Mouse (Mus musculus) G1E (cell line): Measurements from ENCODE around the gene Golga5. TPM values are rescaled to one million over a fixed set of nuclear protein-coding genes. Genes with fewer than 3 reads are reported as not detected.

Experiments used
- ATAC-seq: 2 replicates; pipeline ENCODE4 v1.8.0; 2016; ENCODE audit warnings: mild to moderate bottlenecking; ENCODE audit not compliant: insufficient number of reproducible peaks, poor library complexity, low FRiP score, severe bottlenecking; ENCODE audit errors: extremely low read depth
- DNase-seq: peaks from one replicate; pipeline ENCODE4 v3.0.0; 2012; ENCODE audit warnings: low spot score
- H3K27me3 ChIP-seq: 2 replicates; pipeline ENCODE4 v1.6.1; 2012; ENCODE audit warnings: mild to moderate bottlenecking, low read length, inconsistent platforms; ENCODE audit not compliant: insufficient read depth
- H3K36me3 ChIP-seq: replicated peaks from 2 replicates; pipeline ENCODE3; 2012; ENCODE audit warnings: mild to moderate bottlenecking, inconsistent platforms
- H3K4me1 ChIP-seq: 2 replicates; pipeline ENCODE4 v1.6.1; 2012; ENCODE audit warnings: low read depth, low read length, inconsistent platforms, mixed read lengths; ENCODE audit not compliant: insufficient read depth
- H3K4me3 ChIP-seq: 2 replicates; pipeline ENCODE4 v1.5.1; 2012; ENCODE audit warnings: low read depth, mild to moderate bottlenecking, inconsistent platforms, low read length, moderate library complexity, mixed read lengths
- H3K9me3 ChIP-seq: replicated peaks from 2 replicates; pipeline ENCODE4 v1.6.1; 2012; ENCODE audit warnings: inconsistent platforms
- CTCF ChIP-seq: IDR thresholded peaks from 2 replicates; pipeline ENCODE4 v1.5.1; 2012; ENCODE audit warnings: low read depth, low read length, inconsistent platforms, mixed read lengths
- GATA1 ChIP-seq: IDR thresholded peaks from 2 replicates; pipeline ENCODE4 v1.6.1; 2012; ENCODE audit warnings: borderline replicate concordance, low read length, inconsistent platforms, mixed read lengths
- GATA2 ChIP-seq: IDR thresholded peaks from 2 replicates; pipeline ENCODE4 v1.6.1; 2012; ENCODE audit warnings: low read depth, low read length, inconsistent platforms, borderline replicate concordance
- POLR2AphosphoS5 ChIP-seq: IDR thresholded peaks from 2 replicates; pipeline ENCODE4 v1.6.1; 2012; ENCODE audit warnings: low read depth, low read length, inconsistent platforms; ENCODE audit not compliant: insufficient replicate concordance
- TAL1 ChIP-seq: conservative IDR thresholded peaks from 2 replicates; pipeline ENCODE4 v1.6.1; 2012; ENCODE audit warnings: low read depth, low read length, inconsistent platforms, mixed read lengths
- polyA plus RNA-seq: library from polyadenylated mRNA; stranded (reverse); fragments of >175 nt; gene quantifications from 2 replicates; pipeline ENCODE4 v1.2.3, GENCODE M21; 2012
- total RNA-seq, 2 experiments: library from RNA; stranded (forward) in 1 of 2; stranded (reverse) in 1 of 2; fragments of 200-1000 nt in 1 of 2; fragments of >200 nt in 1 of 2; fragmentation: Nextera tagmentation in 1 of 2; gene quantifications; 2 replicates each; pipeline ENCODE4 v1.2.3; 2014 to 2017

Gene Golga5
- total and polyA plus RNA-seq, 3 experiments, result 10.1 to 86.3 (median 63.6) TPM

GRCm38 (mm10) chr12:102514151-102514550 lies 45.2 kb downstream of the Golga5 start:
- ATAC-seq, result no peak
- Histone ChIP-seq H3K4me1 (no peaks in the 10 kb centered on the region), H3K27me3 (peaks cover 9% of the 10 kb centered on the region), H3K36me3 (no peaks in the 10 kb centered on the region), H3K4me3 (no peak overlapping the region), H3K9me3 (no peaks in the 10 kb centered on the region)
- TF ChIP-seq TAL1 (no peak), GATA2 (no peak), CTCF (no peak), GATA1 (no peak), POLR2AphosphoS5 (no peak)
- no peak for DNase-seq

- ATAC-seq, result no peak
- peaks cover 6% of the 10 kb centered on the region for H3K27me3 ChIP-seq
- H3K4me3 ChIP-seq, result no peak overlapping the region
- TF ChIP-seq CTCF (no peak), GATA1 (no peak), TAL1 (no peak), POLR2AphosphoS5 (no peak), GATA2 (no peak)
- DNase-seq, result no peak
- no peaks in the 10 kb centered on the region for H3K9me3 ChIP-seq
- H3K36me3 ChIP-seq, result no peaks in the 10 kb centered on the region
- H3K4me1 ChIP-seq, result no peaks in the 10 kb centered on the region
These were observed 45.8 kb downstream of the Golga5 start for GRCm38 (mm10) chr12:102514751-102515150.

GRCm38 (mm10) chr12:102516151-102516550 lies 47.2 kb downstream of the Golga5 start:
- TF ChIP-seq TAL1, result no peak
- TF ChIP-seq POLR2AphosphoS5, result no peak
- H3K27me3 ChIP-seq, result peaks cover 3% of the 10 kb centered on the region
- no peaks in the 10 kb centered on the region for H3K9me3 ChIP-seq
- no peak overlapping the region for H3K4me3 ChIP-seq
- ATAC-seq (no peak), DNase-seq (no peak)
- no peaks in the 10 kb centered on the region for H3K36me3 ChIP-seq
- H3K4me1 ChIP-seq, result no peaks in the 10 kb centered on the region

GRCm38 (mm10) chr12:102517647-102518046 lies 48.7 kb downstream of the Golga5 start:
- H3K4me3 ChIP-seq, result no peak overlapping the region
- H3K9me3 ChIP-seq, result no peaks in the 10 kb centered on the region
- no peaks in the 10 kb centered on the region for H3K36me3 ChIP-seq
- no peaks in the 10 kb centered on the region for H3K4me1 ChIP-seq
- ATAC-seq (no peak), DNase-seq (no peak)
- H3K27me3 ChIP-seq, result peaks cover 4% of the 10 kb centered on the region; the same call in 1 of the 2 replicates
- TF ChIP-seq POLR2AphosphoS5, result no peak
- no peak for TF ChIP-seq GATA1

- TF ChIP-seq POLR2AphosphoS5 (no peak), GATA2 (no peak), CTCF (no peak), GATA1 (no peak), TAL1 (no peak)
- no peaks in the 10 kb centered on the region for H3K4me1 ChIP-seq
- DNase-seq (no peak), ATAC-seq (no peak)
- peaks cover 4% of the 10 kb centered on the region; the same call in 1 of the 2 replicates for H3K27me3 ChIP-seq
- H3K9me3 ChIP-seq, result no peaks in the 10 kb centered on the region
- no peak overlapping the region for H3K4me3 ChIP-seq
- H3K36me3 ChIP-seq, result no peaks in the 10 kb centered on the region
These were observed 51.2 kb downstream of the Golga5 start for GRCm38 (mm10) chr12:102519929-102520720.

GRCm38 (mm10) chr12:102521777-102522319 lies 52.9 kb downstream of the Golga5 start:
- peaks cover 7% of the 10 kb centered on the region; the same call in 1 of the 2 replicates for H3K27me3 ChIP-seq
- no peak overlapping the region for H3K4me3 ChIP-seq
- H3K4me1 ChIP-seq, result no peaks in the 10 kb centered on the region
- no peak for ATAC-seq
- no peaks in the 10 kb centered on the region for H3K9me3 ChIP-seq
- no peak for DNase-seq
- H3K36me3 ChIP-seq, result no peaks in the 10 kb centered on the region
- TF ChIP-seq POLR2AphosphoS5 (no peak), GATA2 (no peak), CTCF (no peak), GATA1 (no peak), TAL1 (no peak)
